Mouse (Mus musculus) E14TG2a.4 (cell line): ENCODE measurements around the gene Spert.

Source experiments
- CTCF ChIP-seq: conservative IDR thresholded peaks from 2 replicates; pipeline ENCODE4 v1.5.1; 2014; ENCODE audit warnings: low read length
- NANOG ChIP-seq: IDR thresholded peaks from 2 replicates; pipeline ENCODE4 v1.6.1; 2014; ENCODE audit warnings: borderline replicate concordance, low read length, mixed read lengths

DNA sequence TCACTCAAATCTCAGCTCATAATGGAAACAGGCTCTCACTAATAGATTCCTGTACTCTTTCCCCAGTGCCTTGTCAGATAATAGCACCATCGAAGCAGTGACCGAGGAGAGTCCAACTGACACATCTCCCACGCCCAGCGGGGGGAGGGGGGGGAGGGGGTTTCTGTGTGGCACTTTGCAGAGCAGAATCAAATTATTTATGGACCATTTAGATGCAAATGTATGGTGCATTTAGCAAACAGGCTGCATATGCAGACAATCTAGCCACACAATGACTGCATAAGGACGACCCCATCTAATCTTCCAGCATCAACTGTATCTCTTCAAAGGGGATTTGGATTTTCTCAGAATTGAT is 51.9 kb downstream of the Spert start:
- TF ChIP-seq CTCF = no peak
- TF ChIP-seq NANOG = no peak
